Mouse (Mus musculus) G1E (cell line): ENCODE results near the gene Dicer1.

ENCODE experiments used
- CTCF ChIP-seq: IDR thresholded peaks from 2 replicates; pipeline ENCODE4 v1.5.1; 2012; ENCODE audit warnings: low read depth, low read length, inconsistent platforms, mixed read lengths
- GATA1 ChIP-seq: IDR thresholded peaks from 2 replicates; pipeline ENCODE4 v1.6.1; 2012; ENCODE audit warnings: borderline replicate concordance, low read length, inconsistent platforms, mixed read lengths
- POLR2AphosphoS5 ChIP-seq: IDR thresholded peaks from 2 replicates; pipeline ENCODE4 v1.6.1; 2012; ENCODE audit warnings: low read depth, low read length, inconsistent platforms; ENCODE audit not compliant: insufficient replicate concordance
- TAL1 ChIP-seq: conservative IDR thresholded peaks from 2 replicates; pipeline ENCODE4 v1.6.1; 2012; ENCODE audit warnings: low read depth, low read length, inconsistent platforms, mixed read lengths

DNA sequence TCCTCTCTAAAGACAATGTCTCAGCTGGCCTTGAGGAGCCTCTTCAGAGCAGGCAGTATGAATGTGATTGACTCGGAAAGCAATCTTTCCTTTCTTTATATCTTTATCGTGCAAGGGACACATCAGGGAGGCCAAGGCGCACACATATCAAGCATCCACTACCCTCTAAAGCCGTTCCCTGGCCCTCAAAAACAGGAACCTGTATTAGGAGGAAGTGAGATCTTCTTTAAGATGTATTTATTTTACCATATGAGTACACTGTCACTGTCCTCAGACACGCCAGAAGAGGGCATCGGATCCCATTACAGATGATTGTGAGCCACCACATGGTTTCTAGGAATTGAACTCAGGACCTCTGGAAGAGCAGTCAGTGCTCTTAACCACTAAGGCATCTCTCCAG lies 9.5 kb downstream of the Dicer1 start:
- TF ChIP-seq CTCF: no peak
- no peak for TF ChIP-seq GATA1
- no peak for TF ChIP-seq POLR2AphosphoS5
- TF ChIP-seq TAL1: no peak
